Mouse (Mus musculus): ENCODE measurements around the gene Ptpn18.
A peak's percentile ranks its signal among the peaks of the same experiment; 100 is the strongest.

DNA sequence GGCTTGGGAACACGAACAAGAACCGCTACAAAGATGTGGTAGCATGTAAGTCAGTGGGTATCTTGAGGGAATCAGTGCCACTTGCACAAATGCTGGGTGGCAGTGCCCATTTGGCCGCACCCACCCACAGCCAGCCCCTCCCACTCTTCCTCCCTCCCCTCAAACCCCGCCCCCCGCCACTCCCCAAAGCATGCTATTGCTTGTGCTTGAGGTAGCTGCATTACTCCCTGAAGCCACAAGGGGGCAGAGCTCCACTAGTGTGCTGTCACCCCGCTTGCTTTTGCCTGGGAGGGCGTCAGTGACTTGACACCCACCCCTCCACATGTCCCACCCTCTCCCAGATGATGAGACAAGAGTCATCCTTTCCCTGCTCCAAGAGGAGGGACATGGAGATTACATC, 3.2 kb downstream of the Ptpn18 start:
- TF ChIP-seq CTCF (IDR thresholded peaks at IDR 0.05; ENCODE audit: extremely low read depth, insufficient read depth, insufficient read length, insufficient replicate concordance), result peak; percentile 79; the same call in 1 of the 2 replicates
- no peak for TF ChIP-seq POLR2A (IDR thresholded peaks at IDR 0.05; ENCODE audit: low read depth, low read length)
